Mouse (Mus musculus) liver, embryonic 11.5 days (tissue): Measurements from ENCODE around the gene Tmem176a. TPM values are rescaled to one million over a fixed set of nuclear protein-coding genes. Genes with fewer than 3 reads are reported as not detected.

Experiments
- ATAC-seq: fragments of 200-750 bp; cut with Nextera tagmentation; replicated peaks from 2 replicates; pipeline ENCODE4 v1.8.0; 2017; ENCODE audit warnings: moderate number of reproducible peaks, mild to moderate bottlenecking, moderate TSS enrichment, moderate library complexity; ENCODE audit not compliant: low FRiP score
- DNase-seq: peaks from one replicate; pipeline ENCODE4 v3.0.0-alpha.2; 2017; ENCODE audit warnings: low spot score
- H3K27ac ChIP-seq: fragments of 300-500 bp; sonication (generic); 2 replicates; pipeline ENCODE4 v1.5.1; 2014; ENCODE audit warnings: mild to moderate bottlenecking, low read depth, low read length, control low read depth
- H3K27me3 ChIP-seq: fragments of 300-500 bp; sonication (generic); replicated peaks from 2 replicates; pipeline ENCODE4 v1.6.1; 2014; ENCODE audit warnings: low read length, mixed read lengths; ENCODE audit not compliant: control insufficient read depth, insufficient read depth
- H3K36me3 ChIP-seq: fragments of 300-500 bp; sonication (generic); 2 replicates; pipeline ENCODE4 v1.6.1; 2014; ENCODE audit warnings: mild to moderate bottlenecking, low read length, moderate library complexity, mixed read lengths; ENCODE audit not compliant: control insufficient read depth, insufficient read depth
- H3K4me1 ChIP-seq: fragments of 300-500 bp; sonication (generic); replicated peaks from 2 replicates; pipeline ENCODE4 v1.6.1; 2014; ENCODE audit warnings: low read length, mixed read lengths; ENCODE audit not compliant: control insufficient read depth, insufficient read depth
- H3K4me2 ChIP-seq: fragments of 300-500 bp; sonication (generic); 2 replicates; pipeline ENCODE4 v1.6.1; 2014; ENCODE audit warnings: mild to moderate bottlenecking, control low read depth, moderate library complexity
- H3K4me3 ChIP-seq: fragments of 300-500 bp; sonication (generic); 2 replicates; pipeline ENCODE4 v1.5.1; 2014; ENCODE audit warnings: low read depth, low read length, control low read depth
- H3K9ac ChIP-seq: fragments of 300-500 bp; sonication (generic); 2 replicates; pipeline ENCODE4 v1.6.1; 2014; ENCODE audit warnings: low read depth, low read length, control low read depth
- H3K9me3 ChIP-seq: fragments of 300-500 bp; sonication (generic); 2 replicates; pipeline ENCODE4 v1.6.1; 2016; ENCODE audit warnings: low read length, inconsistent platforms, mixed read lengths; ENCODE audit not compliant: control insufficient read depth
- WGBS: fragments of 180-500 bp; shearing (Covaris S2); extraction: QIAGEN DNeasy Blood & Tissue Kit; methylation state at CpG from one replicate; pipeline ENCODE4 v1.1.7; 2014; 5-methylcytosine and 5-hydroxymethylcytosine counted together
- polyA plus RNA-seq: library from polyadenylated mRNA; unstranded; fragments of >200 nt; fragmentation: Nextera tagmentation; extraction: Ambion mirVana; gene quantifications from 2 replicates; pipeline ENCODE4 v1.2.1, GENCODE M21; 2014

Gene Tmem176a
- polyA plus RNA-seq, 1 experiment from 2014 or later, result 56.6 TPM

GRCm38 (mm10) chr6:48894938-48895818, 54.5 kb downstream of the Tmem176a start:
- DNase-seq (no peak), ATAC-seq (no peak)
- Histone ChIP-seq H3K9me3 (no peaks in the 10 kb centered on the region), H3K27me3 (no peaks in the 10 kb centered on the region), H3K4me1 (no peaks in the 10 kb centered on the region; the same call in 1 of the 2 replicates), H3K27ac (no peak overlapping the region), H3K36me3 (no peaks in the 10 kb centered on the region), H3K9ac (no peak overlapping the region), H3K4me2 (no peak overlapping the region), H3K4me3 (no peak overlapping the region)
- WGBS, result 69% methylated on average over 8 of the region's 8 CpGs

DNA sequence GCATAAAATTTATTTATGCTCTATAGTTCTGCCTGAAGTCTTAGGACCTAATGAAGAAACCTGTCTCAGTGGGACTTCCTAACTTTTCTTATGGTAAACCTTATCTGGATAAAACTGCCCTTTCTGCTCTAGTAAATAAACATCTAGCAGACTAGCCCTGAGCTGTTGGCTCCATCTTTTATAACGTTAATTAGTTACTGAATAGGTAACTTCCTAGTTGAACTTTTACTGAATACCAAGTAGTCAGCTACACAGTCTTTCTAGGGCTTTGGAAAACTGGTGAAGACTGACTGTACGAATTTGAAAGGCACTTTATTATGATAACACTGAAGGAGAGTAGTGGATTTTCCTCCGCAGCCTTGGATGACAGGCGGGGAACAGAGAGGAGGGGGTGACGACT, 55.2 kb downstream of the Tmem176a start:
- H3K27me3 ChIP-seq, result no peaks in the 10 kb centered on the region
- H3K27ac ChIP-seq, result no peak overlapping the region
- no peak for ATAC-seq
- H3K9ac ChIP-seq, result no peak overlapping the region
- H3K9me3 ChIP-seq, result no peaks in the 10 kb centered on the region
- no peaks in the 10 kb centered on the region for H3K36me3 ChIP-seq
- WGBS, result 84% methylated on average over 5 of the region's 5 CpGs
- H3K4me1 ChIP-seq, result no peaks in the 10 kb centered on the region; the same call in 1 of the 2 replicates
- DNase-seq, result no peak
- no peak overlapping the region for H3K4me2 ChIP-seq
- H3K4me3 ChIP-seq, result no peak overlapping the region

Other genes starting within 250 kb of the Tmem176a start
- gene Repin1, start 247.0 kb upstream of the Tmem176a start, polyA plus RNA-seq, result 20.0 and 20.1 TPM in 2 replicates
- gene Gm44965, start 247.0 kb upstream of the Tmem176a start, polyA plus RNA-seq, result not detected in 2 replicates
- 2.7 and 3.3 TPM in 2 replicates for gene Zfp775, start 238.9 kb upstream of the Tmem176a start, polyA plus RNA-seq
- gene AI854703, start 214.2 kb upstream of the Tmem176a start, polyA plus RNA-seq, result 0.40 and 0.45 TPM in 2 replicates
- 0.32 and 1.1 TPM in 2 replicates for gene Gimap8, start 193.7 kb upstream of the Tmem176a start, polyA plus RNA-seq
- gene Gimap9, start 164.8 kb upstream of the Tmem176a start, polyA plus RNA-seq, result 14.5 and 17.9 TPM in 2 replicates
- 21.8 and 23.5 TPM in 2 replicates for gene Gimap4, start 156.4 kb upstream of the Tmem176a start, polyA plus RNA-seq
- 18.0 and 18.6 TPM in 2 replicates for gene Gimap6, start 132.7 kb upstream of the Tmem176a start, polyA plus RNA-seq
- 0.77 and 2.2 TPM in 2 replicates for gene Gm28053, start 122.3 kb upstream of the Tmem176a start, polyA plus RNA-seq
- gene Gimap7, start 122.3 kb upstream of the Tmem176a start, polyA plus RNA-seq, result not detected in 2 replicates
- 14.1 and 15.4 TPM in 2 replicates for gene Gimap1, start 101.9 kb upstream of the Tmem176a start, polyA plus RNA-seq
- 3.5 and 4.0 TPM in 2 replicates for gene Gimap5, start 94.7 kb upstream of the Tmem176a start, polyA plus RNA-seq
- gene Gimap3, start 70.1 kb upstream of the Tmem176a start, polyA plus RNA-seq, result 0.08 TPM in 1 of 2 replicates, not detected in the other
- gene Tmem176b, start 577 bp downstream of the Tmem176a start, polyA plus RNA-seq, result 105 and 118 TPM in 2 replicates
- gene Aoc1, start 32.0 kb downstream of the Tmem176a start, polyA plus RNA-seq, result not detected in 2 replicates
- not detected in 2 replicates for gene 1600015I10Rik, start 89.0 kb downstream of the Tmem176a start, polyA plus RNA-seq
- not detected in 2 replicates for gene Doxl2, start 134.0 kb downstream of the Tmem176a start, polyA plus RNA-seq
- gene Svs1, start 145.9 kb downstream of the Tmem176a start, polyA plus RNA-seq, result not detected in 2 replicates
- 0.21 and 0.84 TPM in 2 replicates for gene Gpnmb, start 195.6 kb downstream of the Tmem176a start, polyA plus RNA-seq
- 67.6 and 68.6 TPM in 2 replicates for gene Malsu1, start 232.9 kb downstream of the Tmem176a start, polyA plus RNA-seq